Mouse (Mus musculus) neutrophil, adult 5-6 weeks (primary cell): ENCODE measurements around the gene Thyn1. TPM values are rescaled to one million over a fixed set of nuclear protein-coding genes. Genes with fewer than 3 reads are reported as not detected.

Experiments
- ATAC-seq: fragments of 151-379, 151-347 bp; 2 replicates; pipeline ENCODE4 v1.8.0; 2017; ENCODE audit warnings: mild to moderate bottlenecking, moderate TSS enrichment; ENCODE audit not compliant: insufficient number of reproducible peaks, poor library complexity, low FRiP score, severe bottlenecking; ENCODE audit errors: extremely low read depth
- total RNA-seq: library from RNA; stranded (forward); fragments of 200-1000 nt; gene quantifications from 2 replicates; pipeline ENCODE4 v1.2.3, GENCODE M21; 2017

The Thyn1 gene
- total RNA-seq, result 8.5 and 9.0 TPM in 2 replicates

GRCm38 (mm10) chr9:26999461-27000395, at the start of gene Thyn1, which contains the start of gene Acad8:
TSS of gene Thyn1 (plus strand) at chr9:26999710.
TSS of gene Acad8 (minus strand) at chr9:26999566.
- peak; percentile 99 for ATAC-seq

GRCm38 (mm10) chr9:26977754-26978153, 21.8 kb upstream of the Thyn1 start:
- no peak for ATAC-seq

- ATAC-seq, result no peak
Measured at GRCm38 (mm10) chr9:26978776-26979175, 20.7 kb upstream of the Thyn1 start.

- no peak for ATAC-seq
Measured at GRCm38 (mm10) chr9:26985090-26985613, 14.4 kb upstream of the Thyn1 start.

GRCm38 (mm10) chr9:26985668-26986277, 13.7 kb upstream of the Thyn1 start:
- no peak for ATAC-seq

- no peak for ATAC-seq
Measured at GRCm38 (mm10) chr9:26990181-26990580, 9.3 kb upstream of the Thyn1 start.

GRCm38 (mm10) chr9:26993118-26993517, 6.4 kb upstream of the Thyn1 start:
- no peak for ATAC-seq

- ATAC-seq, result no peak
Measured at GRCm38 (mm10) chr9:26993900-26994299, 5.6 kb upstream of the Thyn1 start.

GRCm38 (mm10) chr9:26997062-26997461, 2.4 kb upstream of the Thyn1 start:
- ATAC-seq, result peak; percentile 72

GRCm38 (mm10) chr9:26997501-26997900, 2.0 kb upstream of the Thyn1 start:
- ATAC-seq, result no peak

GRCm38 (mm10) chr9:26998669-26999460, 645 bp upstream of the Thyn1 start:
- ATAC-seq, result no peak

GRCm38 (mm10) chr9:27005231-27005630, 5.7 kb downstream of the Thyn1 start:
- no peak for ATAC-seq

- ATAC-seq, result no peak
Measured at GRCm38 (mm10) chr9:27005933-27006332, 6.4 kb downstream of the Thyn1 start.

GRCm38 (mm10) chr9:27006866-27007265, 7.4 kb downstream of the Thyn1 start:
- ATAC-seq, result no peak

GRCm38 (mm10) chr9:27009231-27009630, 9.7 kb downstream of the Thyn1 start:
- ATAC-seq, result no peak

- no peak for ATAC-seq
Measured at GRCm38 (mm10) chr9:27011572-27011971, 12.1 kb downstream of the Thyn1 start.

- ATAC-seq, result no peak
Measured at GRCm38 (mm10) chr9:27018961-27019360, 19.5 kb downstream of the Thyn1 start.

- ATAC-seq, result peak; percentile 76
Measured at GRCm38 (mm10) chr9:27023681-27024080, 24.2 kb downstream of the Thyn1 start.

- peak; percentile 42; the same call in 1 of the 2 replicates for ATAC-seq
Measured at GRCm38 (mm10) chr9:27026708-27027107, 27.2 kb downstream of the Thyn1 start.
